12 mouse cellular contexts compared by ENCODE assay signal in the genomic region with DNA sequence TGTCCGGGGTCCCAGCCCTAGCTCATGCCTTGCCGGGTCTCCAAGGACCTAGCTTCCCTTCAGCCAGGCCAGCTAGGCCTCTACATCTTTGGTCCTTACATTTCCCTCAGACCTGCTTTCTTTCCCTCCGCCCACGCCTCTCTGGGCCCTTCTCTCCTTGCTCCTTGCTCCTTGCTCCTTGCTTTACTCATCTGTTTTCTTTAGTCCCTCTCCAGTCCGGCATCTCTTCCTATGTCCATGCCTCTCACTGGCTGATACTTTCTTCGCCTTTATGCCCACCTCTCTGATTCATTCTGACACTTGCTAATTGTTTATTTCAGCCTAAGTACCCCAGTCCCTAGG. TPM values are rescaled to one million over a fixed set of nuclear protein-coding genes. Genes with fewer than 3 reads are reported as not detected.
DNase-seq lines count a peak whose midpoint lies in the region; ATAC-seq lines count a peak whose summit lies in the region.
"Had no signal": no experiment of that assay in that cellular context is flagged by ENCODE, and none has a peak within 500 bp of the region (broad histone marks: within the 10 kb centered on the region; RNA-seq: fewer than 3 reads in every experiment).

No protein-coding gene starts in this region.

- WGBS in heart, embryonic 14.5 days: 35% methylated on average over 6 of the region's 6 CpGs
- 9% methylated on average over 6 of the region's 6 CpGs for WGBS in hindbrain, embryonic 13.5 days

- H3K27ac ChIP-seq in heart, embryonic 14.5 days (replicated peaks in 1 of 2; ENCODE audit: control insufficient read depth in 1 of 2, insufficient read depth in 1 of 2, low read depth in 2 of 2, low read length in 2 of 2): no peak overlapping the region
- peak overlapping the region; percentile 48 for H3K27ac ChIP-seq in hindbrain, embryonic 13.5 days
- H3K27ac ChIP-seq: lung, embryonic 15.5 days had no signal

- H3K36me3 ChIP-seq in heart, embryonic 14.5 days (ENCODE audit: control insufficient read depth, insufficient read depth, low read length): no peaks in the 10 kb centered on the region
- no peaks in the 10 kb centered on the region for H3K36me3 ChIP-seq in hindbrain, embryonic 13.5 days
- H3K36me3 ChIP-seq: lung, embryonic 15.5 days had no signal

- H3K4me1 ChIP-seq in heart, embryonic 14.5 days (ENCODE audit: control insufficient read depth in 2 of 2, insufficient read depth in 2 of 2, low read length in 2 of 2): peaks cover 14 to 29% of the 10 kb centered on the region in 2 experiments
- H3K4me1 ChIP-seq in hindbrain, embryonic 13.5 days (replicated peaks): peaks cover 33% of the 10 kb centered on the region

- H3K9ac ChIP-seq in heart, embryonic 14.5 days (ENCODE audit: low read length): no peak overlapping the region
- H3K9ac ChIP-seq in hindbrain, embryonic 13.5 days: no peak overlapping the region
- H3K9ac ChIP-seq: lung, embryonic 15.5 days had no signal

- no peaks in the 10 kb centered on the region for H3K9me3 ChIP-seq in heart, embryonic 14.5 days (ENCODE audit: control insufficient read depth, low read length)
- H3K9me3 ChIP-seq in hindbrain, embryonic 13.5 days: no peaks in the 10 kb centered on the region
- H3K9me3 ChIP-seq: lung, embryonic 15.5 days had no signal

- ATAC-seq in heart, embryonic 14.5 days (ENCODE audit: insufficient number of reproducible peaks, insufficient read depth, low FRiP score, low read depth): no peak
- no peak for ATAC-seq in hindbrain, embryonic 13.5 days (ENCODE audit: low FRiP score)

- no peak overlapping the region for H3K4me3 ChIP-seq in heart, embryonic 14.5 days (ENCODE audit: control insufficient read depth in 1 of 2, insufficient read depth in 1 of 2, low read depth in 1 of 2, low read length in 2 of 2)
- no peak overlapping the region; the same call in 1 of the 2 replicates for H3K4me3 ChIP-seq in hindbrain, embryonic 13.5 days
- H3K4me3 ChIP-seq: lung, embryonic 15.5 days had no signal

- peaks cover 92% of the 10 kb centered on the region for H3K27me3 ChIP-seq in heart, embryonic 14.5 days (ENCODE audit: control insufficient read depth, insufficient read depth, low read length)
- H3K27me3 ChIP-seq in hindbrain, embryonic 13.5 days: peaks cover 97% of the 10 kb centered on the region

- peak overlapping the region; percentile 85 for H3K4me2 ChIP-seq in heart, embryonic 14.5 days (ENCODE audit: low read length)
- H3K4me2 ChIP-seq in hindbrain, embryonic 13.5 days: no peak overlapping the region

- DNase-seq in heart, adult 18-20 months: no peak
- DNase-seq in retina, embryonic 14.5 days (ENCODE audit: low spot score): peak; percentile 26
- no peak for DNase-seq in retina, postnatal 1 day
- no peak for DNase-seq in thymus, postnatal 14 days
- DNase-seq in urinary bladder, postnatal 14 days (ENCODE audit: low spot score): no peak
- DNase-seq: gastrocnemius, postnatal 36 days; thymus, postnatal 4 days had no signal

RNA-seq across cellular contexts. Expression of a gene that starts 2.7 kb away (rescaled TPM):
- 12.5 and 18.6 TPM in 2 replicates for polyA plus RNA-seq in heart, embryonic 14.5 days (2014; fragmentation: Nextera tagmentation; extraction: Ambion mirVana)
- total RNA-seq in heart, adult 18-20 months (2021): 10 to 100 TPM; 18.1 to 23.4 TPM
- 20.6 and 27.0 TPM in 2 replicates for polyA plus RNA-seq in hindbrain, embryonic 13.5 days (2015; fragmentation: Nextera tagmentation; extraction: Ambion mirVana)

RNA-seq across cellular contexts. Expression of a gene that starts 31.1 kb away (rescaled TPM):
- polyA plus RNA-seq in heart, embryonic 14.5 days (2014; fragmentation: Nextera tagmentation; extraction: Ambion mirVana): not detected in 2 replicates
- not detected for total RNA-seq in heart, adult 18-20 months (2021)
- polyA plus RNA-seq in hindbrain, embryonic 13.5 days (2015; fragmentation: Nextera tagmentation; extraction: Ambion mirVana): not detected in 2 replicates
- total RNA-seq: gastrocnemius, postnatal 36 days; left cerebral cortex, postnatal 14 days had no signal
- polyA plus RNA-seq: large intestine, adult 2 months; lung, embryonic 15.5 days had no signal
